Mouse (Mus musculus) heart, embryonic 11.5 days (tissue): ENCODE data around the gene E2f7. TPM values are rescaled to one million over a fixed set of nuclear protein-coding genes. Genes with fewer than 3 reads are reported as not detected.
A peak's percentile ranks its signal among the peaks of the same experiment; 100 is the strongest.

Experiments
- ATAC-seq: fragments of 200-750 bp; cut with Nextera tagmentation; replicated peaks from 2 replicates; pipeline ENCODE4 v1.8.0; 2017; ENCODE audit warnings: moderate library complexity; ENCODE audit not compliant: insufficient number of reproducible peaks, low FRiP score, low TSS enrichment
- H3K27ac ChIP-seq: fragments of 300-500 bp; sonication (generic); 2 replicates; pipeline ENCODE4 v1.5.1; 2014; ENCODE audit warnings: mild to moderate bottlenecking, low read depth, low read length
- H3K27me3 ChIP-seq: fragments of 300-500 bp; sonication (generic); 2 replicates; pipeline ENCODE4 v1.6.1; 2014; ENCODE audit warnings: mild to moderate bottlenecking, low read length, mixed read lengths; ENCODE audit not compliant: control insufficient read depth, insufficient read depth
- H3K36me3 ChIP-seq: fragments of 300-500 bp; sonication (generic); 2 replicates; pipeline ENCODE4 v1.6.1; 2014; ENCODE audit warnings: mild to moderate bottlenecking, low read length, moderate library complexity, mixed read lengths; ENCODE audit not compliant: control insufficient read depth, insufficient read depth
- H3K4me1 ChIP-seq: fragments of 300-500 bp; sonication (generic); 2 replicates; pipeline ENCODE4 v1.6.1; 2014; ENCODE audit warnings: low read length; ENCODE audit not compliant: control insufficient read depth, insufficient read depth
- H3K4me2 ChIP-seq: fragments of 300-500 bp; sonication (generic); 2 replicates; pipeline ENCODE4 v1.6.1; 2014; ENCODE audit warnings: mild to moderate bottlenecking, moderate library complexity
- H3K4me3 ChIP-seq: fragments of 300-500 bp; sonication (generic); 2 replicates; pipeline ENCODE4 v1.5.1; 2014; ENCODE audit warnings: low read depth, low read length
- H3K9ac ChIP-seq: fragments of 300-500 bp; sonication (generic); 2 replicates; pipeline ENCODE4 v1.6.1; 2014; ENCODE audit warnings: mild to moderate bottlenecking, low read depth, low read length, moderate library complexity
- H3K9me3 ChIP-seq: fragments of 300-500 bp; sonication (generic); replicated peaks from 2 replicates; pipeline ENCODE4 v1.6.1; 2016; ENCODE audit warnings: low read length; ENCODE audit not compliant: control insufficient read depth
- WGBS: fragments of 180-500 bp; shearing (Covaris S2); extraction: QIAGEN DNeasy Blood & Tissue Kit; methylation state at CpG from one replicate; pipeline ENCODE4 v1.1.7; 2014; ENCODE audit not compliant: insufficient replicate concordance; 5-methylcytosine and 5-hydroxymethylcytosine counted together
- polyA plus RNA-seq: library from polyadenylated mRNA; unstranded; fragments of >200 nt; fragmentation: Nextera tagmentation; extraction: Ambion mirVana; gene quantifications from 2 replicates; pipeline ENCODE4 v1.2.1, GENCODE M21; 2014

Gene E2f7
- 20.3 and 21.9 TPM in 2 replicates for polyA plus RNA-seq

GRCm38 (mm10) chr10:110744686-110745639 lies at the start of gene E2f7:
Gene E2f7, plus strand, starts transcription at chr10:110745439.
- peak within 1 kb of the TSS; percentile 55 for H3K27ac ChIP-seq
- under 1% methylated on average over 90 of the region's 98 CpGs for WGBS
- peak; percentile 94 for ATAC-seq
- H3K4me3 ChIP-seq, result peak within 1 kb of the TSS; percentile 56
- H3K4me2 ChIP-seq, result peak within 1 kb of the TSS; percentile 94
- no peaks in the 10 kb centered on the region for H3K9me3 ChIP-seq
- peak within 1 kb of the TSS; percentile 82 for H3K9ac ChIP-seq
- no peaks in the 10 kb centered on the region for H3K27me3 ChIP-seq
- peaks cover 7% of the 10 kb centered on the region for H3K4me1 ChIP-seq
- H3K36me3 ChIP-seq, result peaks cover 15% of the 10 kb centered on the region; the same call in 1 of the 2 replicates

- Histone ChIP-seq H3K4me3 (no peak overlapping the region), H3K27me3 (no peaks in the 10 kb centered on the region), H3K4me1 (no peaks in the 10 kb centered on the region), H3K4me2 (no peak overlapping the region), H3K27ac (no peak overlapping the region), H3K9ac (no peak overlapping the region), H3K36me3 (no peaks in the 10 kb centered on the region), H3K9me3 (no peaks in the 10 kb centered on the region)
- 73% methylated on average over 1 of the region's 1 CpGs for WGBS
- no peak for ATAC-seq
These were observed 44.0 kb upstream of the E2f7 start for GRCm38 (mm10) chr10:110701276-110701675.

- no peaks in the 10 kb centered on the region for H3K9me3 ChIP-seq
- H3K9ac ChIP-seq, result no peak overlapping the region
- no peak overlapping the region for H3K27ac ChIP-seq
- ATAC-seq, result no peak
- H3K27me3 ChIP-seq, result no peaks in the 10 kb centered on the region
- no peak overlapping the region for H3K4me3 ChIP-seq
- H3K36me3 ChIP-seq, result no peaks in the 10 kb centered on the region
- no peak overlapping the region for H3K4me2 ChIP-seq
- 45% methylated on average over 9 of the region's 9 CpGs for WGBS
- no peaks in the 10 kb centered on the region for H3K4me1 ChIP-seq
These were observed 39.6 kb upstream of the E2f7 start for GRCm38 (mm10) chr10:110705672-110706071.

- no peak overlapping the region for H3K4me2 ChIP-seq
- H3K9ac ChIP-seq, result no peak overlapping the region
- no peaks in the 10 kb centered on the region for H3K27me3 ChIP-seq
- H3K27ac ChIP-seq, result no peak overlapping the region
- no peak for ATAC-seq
- H3K9me3 ChIP-seq, result no peaks in the 10 kb centered on the region
- H3K4me3 ChIP-seq, result no peak overlapping the region
- no peaks in the 10 kb centered on the region for H3K4me1 ChIP-seq
- 49% methylated on average over 16 of the region's 16 CpGs for WGBS
- no peaks in the 10 kb centered on the region for H3K36me3 ChIP-seq
These were observed 37.7 kb upstream of the E2f7 start for GRCm38 (mm10) chr10:110707390-110708113.

GRCm38 (mm10) chr10:110716887-110717286 lies 28.4 kb upstream of the E2f7 start:
- Histone ChIP-seq H3K9me3 (no peaks in the 10 kb centered on the region), H3K36me3 (no peaks in the 10 kb centered on the region), H3K27me3 (no peaks in the 10 kb centered on the region), H3K9ac (no peak overlapping the region), H3K4me1 (no peaks in the 10 kb centered on the region), H3K4me3 (no peak overlapping the region), H3K27ac (no peak overlapping the region), H3K4me2 (no peak overlapping the region)
- 74% methylated on average over 10 of the region's 10 CpGs for WGBS
- ATAC-seq, result no peak

- no peaks in the 10 kb centered on the region for H3K36me3 ChIP-seq
- no peaks in the 10 kb centered on the region for H3K4me1 ChIP-seq
- H3K9ac ChIP-seq, result no peak overlapping the region
- ATAC-seq, result no peak
- no peak overlapping the region for H3K4me2 ChIP-seq
- WGBS, result 72% methylated on average over 15 of the region's 15 CpGs
- no peaks in the 10 kb centered on the region for H3K27me3 ChIP-seq
- no peak overlapping the region for H3K4me3 ChIP-seq
- H3K9me3 ChIP-seq, result no peaks in the 10 kb centered on the region
- no peak overlapping the region for H3K27ac ChIP-seq
These were observed 18.8 kb upstream of the E2f7 start for GRCm38 (mm10) chr10:110726431-110726830.

GRCm38 (mm10) chr10:110727816-110728215 lies 17.4 kb upstream of the E2f7 start:
- no peak overlapping the region for H3K4me2 ChIP-seq
- H3K9me3 ChIP-seq, result no peaks in the 10 kb centered on the region
- WGBS, result 49% methylated on average over 4 of the region's 4 CpGs
- no peak for ATAC-seq
- no peaks in the 10 kb centered on the region for H3K4me1 ChIP-seq
- no peaks in the 10 kb centered on the region for H3K36me3 ChIP-seq
- H3K27me3 ChIP-seq, result no peaks in the 10 kb centered on the region
- H3K27ac ChIP-seq, result no peak overlapping the region
- no peak overlapping the region for H3K9ac ChIP-seq
- no peak overlapping the region for H3K4me3 ChIP-seq

- H3K9me3 ChIP-seq, result no peaks in the 10 kb centered on the region; the same call in 1 of the 2 replicates
- H3K27ac ChIP-seq, result no peak overlapping the region
- no peak for ATAC-seq
- WGBS, result 19% methylated on average over 6 of the region's 6 CpGs
- H3K36me3 ChIP-seq, result no peaks in the 10 kb centered on the region
- no peak overlapping the region for H3K9ac ChIP-seq
- H3K4me1 ChIP-seq, result no peaks in the 10 kb centered on the region
- H3K27me3 ChIP-seq, result no peaks in the 10 kb centered on the region
- H3K4me2 ChIP-seq, result no peak overlapping the region
- H3K4me3 ChIP-seq, result no peak overlapping the region
These were observed 11.9 kb upstream of the E2f7 start for GRCm38 (mm10) chr10:110733343-110733742.
